Mouse (Mus musculus) liver, adult 2 months (tissue): ENCODE data around the gene Lsm14a.

Source experiments
- CTCF ChIP-seq: fragments of 200-500 bp; IDR thresholded peaks from 2 replicates; pipeline ENCODE4 v1.5.1; 2011; ENCODE audit warnings: low read depth, low read length, control low read depth
- POLR2A ChIP-seq: fragments of 200-500 bp; IDR thresholded peaks from 2 replicates; pipeline ENCODE4 v1.6.1; 2011; ENCODE audit warnings: low read length, control low read depth; ENCODE audit not compliant: insufficient read depth; ENCODE audit errors: extremely low read depth

GRCm38 (mm10) chr7:34403876-34404275, 10.8 kb upstream of the Lsm14a start:
- TF ChIP-seq POLR2A (no peak), CTCF (no peak)
